Mouse (Mus musculus) hindbrain, embryonic 16.5 days (tissue): Measurements from ENCODE around the gene Clcn1. TPM values are rescaled to one million over a fixed set of nuclear protein-coding genes. Genes with fewer than 3 reads are reported as not detected.

Source experiments
- ATAC-seq: fragments of 200-750 bp; cut with Nextera tagmentation; 2 replicates; pipeline ENCODE4 v1.8.0; 2017; ENCODE audit warnings: moderate TSS enrichment, moderate library complexity
- H3K27ac ChIP-seq: fragments of 300-500 bp; sonication (generic); 2 replicates; pipeline ENCODE4 v1.5.1; 2014; ENCODE audit warnings: low read depth, mild to moderate bottlenecking, control low read depth, low read length, moderate library complexity
- H3K27me3 ChIP-seq: fragments of 300-500 bp; sonication (generic); replicated peaks from 2 replicates; pipeline ENCODE4 v1.6.1; 2014; ENCODE audit warnings: low read length; ENCODE audit not compliant: control insufficient read depth, insufficient read depth
- H3K36me3 ChIP-seq: fragments of 300-500 bp; sonication (generic); 2 replicates; pipeline ENCODE4 v1.6.1; 2014; ENCODE audit warnings: mild to moderate bottlenecking, low read length, moderate library complexity, mixed read lengths; ENCODE audit not compliant: control insufficient read depth, insufficient read depth
- H3K4me1 ChIP-seq: fragments of 300-500 bp; sonication (generic); 2 replicates; pipeline ENCODE4 v1.6.1; 2014; ENCODE audit warnings: low read depth, low read length; ENCODE audit not compliant: control insufficient read depth, insufficient read depth
- H3K4me2 ChIP-seq: fragments of 300-500 bp; sonication (generic); 2 replicates; pipeline ENCODE4 v1.6.1; 2014; ENCODE audit warnings: mild to moderate bottlenecking, low read length, control low read depth, moderate library complexity
- H3K4me3 ChIP-seq: fragments of 300-500 bp; sonication (generic); 2 replicates; pipeline ENCODE4 v1.5.1; 2014; ENCODE audit warnings: mild to moderate bottlenecking, low read length, control low read depth, moderate library complexity
- H3K9ac ChIP-seq: fragments of 300-500 bp; sonication (generic); 2 replicates; pipeline ENCODE4 v1.6.1; 2014; ENCODE audit warnings: low read depth, mild to moderate bottlenecking, control low read depth, low read length, moderate library complexity
- H3K9me3 ChIP-seq: fragments of 300-500 bp; sonication (generic); 2 replicates; pipeline ENCODE4 v1.6.1; 2014; ENCODE audit warnings: mild to moderate bottlenecking, low read length, moderate library complexity; ENCODE audit not compliant: control insufficient read depth
- WGBS: fragments of 180-500 bp; shearing (Covaris S2); extraction: QIAGEN DNeasy Blood & Tissue Kit; methylation state at CpG from one replicate; pipeline ENCODE4 v1.1.7; 2014; 5-methylcytosine and 5-hydroxymethylcytosine counted together
- polyA plus RNA-seq: library from polyadenylated mRNA; unstranded; fragments of >200 nt; fragmentation: Nextera tagmentation; extraction: Ambion mirVana; gene quantifications from 2 replicates; pipeline ENCODE4 v1.2.1, GENCODE M21; 2015

The Clcn1 gene
- polyA plus RNA-seq, 1 experiment from 2014 or later: 1.2 TPM

- H3K36me3 ChIP-seq: no peaks in the 10 kb centered on the region
- H3K4me2 ChIP-seq: no peak overlapping the region
- no peaks in the 10 kb centered on the region for H3K9me3 ChIP-seq
- no peak overlapping the region for H3K27ac ChIP-seq
- H3K4me3 ChIP-seq: no peak overlapping the region
- H3K4me1 ChIP-seq: peaks cover 3% of the 10 kb centered on the region; the same call in 1 of the 2 replicates
- 79% methylated on average over 6 of the region's 6 CpGs for WGBS
- ATAC-seq: no peak
- H3K27me3 ChIP-seq: no peaks in the 10 kb centered on the region
- no peak overlapping the region for H3K9ac ChIP-seq
Measured at GRCm38 (mm10) chr6:42260430-42260829, 26.1 kb upstream of the Clcn1 start.

GRCm38 (mm10) chr6:42261524-42262170 is 24.8 kb upstream of the Clcn1 start, which contains the start of gene Tmem139:
Gene Tmem139, plus strand, starts transcription at chr6:42261970.
- H3K36me3 ChIP-seq: no peaks in the 10 kb centered on the region
- no peaks in the 10 kb centered on the region for H3K9me3 ChIP-seq
- H3K4me2 ChIP-seq: no peak within 1 kb of the TSS
- peaks cover 7% of the 10 kb centered on the region for H3K4me1 ChIP-seq
- H3K4me3 ChIP-seq: no peak within 1 kb of the TSS
- no peak within 1 kb of the TSS for H3K9ac ChIP-seq
- H3K27me3 ChIP-seq: no peaks in the 10 kb centered on the region
- H3K27ac ChIP-seq: no peak within 1 kb of the TSS
- no peak for ATAC-seq
- WGBS: 20% methylated on average over 20 of the region's 20 CpGs

GRCm38 (mm10) chr6:42264626-42265312 is 21.7 kb upstream of the Clcn1 start, which contains the start of gene Casp2:
Gene Casp2, plus strand, starts transcription at chr6:42264985.
- peak; percentile 100 for ATAC-seq
- Histone ChIP-seq H3K9me3 (no peaks in the 10 kb centered on the region), H3K9ac (peak within 1 kb of the TSS; percentile 98), H3K27me3 (no peaks in the 10 kb centered on the region), H3K36me3 (peaks cover 19% of the 10 kb centered on the region), H3K4me2 (peak within 1 kb of the TSS; percentile 75), H3K27ac (peak within 1 kb of the TSS; percentile 92), H3K4me3 (peak within 1 kb of the TSS; percentile 93), H3K4me1 (peaks cover 7% of the 10 kb centered on the region)
- under 1% methylated on average over 43 of the region's 51 CpGs for WGBS

DNA sequence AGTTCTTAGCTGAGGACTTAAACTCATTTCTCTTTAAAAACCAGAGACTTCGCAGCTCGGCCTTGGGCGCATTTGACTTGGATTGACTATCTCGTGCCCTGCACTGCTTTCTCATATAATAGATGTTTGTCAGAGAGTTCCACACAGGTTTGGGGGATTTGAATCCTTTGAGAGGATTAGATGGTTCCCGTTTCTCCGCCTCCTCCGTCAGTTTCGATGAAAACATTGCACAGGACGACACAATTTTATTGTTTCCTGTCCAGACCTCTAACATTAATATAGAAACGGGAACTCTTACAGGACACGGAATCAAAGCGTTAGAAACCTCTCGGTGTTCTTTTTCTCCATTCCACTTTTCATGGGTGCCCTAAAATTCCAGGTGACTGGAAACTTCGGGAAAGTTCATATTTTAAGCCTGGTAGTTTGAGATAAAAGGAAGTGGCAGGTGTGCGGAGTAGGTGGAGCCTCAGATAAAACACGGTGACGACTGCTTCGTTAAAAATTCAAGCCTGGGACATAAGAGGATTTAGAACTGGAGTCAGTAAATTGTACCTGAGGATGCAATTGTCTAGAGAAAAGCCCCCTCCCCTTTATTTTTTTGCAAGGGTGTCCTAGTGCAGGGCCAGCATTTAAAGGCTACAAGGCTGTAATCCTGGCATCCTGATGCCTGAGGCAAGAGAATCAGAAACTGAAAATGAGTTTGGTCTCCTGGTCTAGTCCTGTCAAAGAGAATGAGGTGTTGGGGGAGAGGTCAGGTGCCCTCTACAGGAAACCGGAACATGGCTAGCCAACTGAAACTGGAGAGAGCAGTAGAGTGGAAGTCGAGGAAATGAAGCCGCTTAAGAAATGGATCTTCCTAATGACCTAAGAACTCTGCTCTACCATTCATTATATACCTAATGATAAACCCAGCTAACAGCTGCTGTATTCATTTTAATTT is 20.8 kb upstream of the Clcn1 start:
- H3K4me2 ChIP-seq: peak overlapping the region; percentile 75
- WGBS: under 1% methylated on average over 21 of the region's 21 CpGs
- H3K4me3 ChIP-seq: peak overlapping the region; percentile 93
- H3K9ac ChIP-seq: peak overlapping the region; percentile 98
- peaks cover 7% of the 10 kb centered on the region for H3K4me1 ChIP-seq
- ATAC-seq: no peak
- H3K27me3 ChIP-seq: no peaks in the 10 kb centered on the region
- H3K27ac ChIP-seq: peak overlapping the region; percentile 92
- H3K36me3 ChIP-seq: peaks cover 21% of the 10 kb centered on the region
- H3K9me3 ChIP-seq: no peaks in the 10 kb centered on the region

DNA sequence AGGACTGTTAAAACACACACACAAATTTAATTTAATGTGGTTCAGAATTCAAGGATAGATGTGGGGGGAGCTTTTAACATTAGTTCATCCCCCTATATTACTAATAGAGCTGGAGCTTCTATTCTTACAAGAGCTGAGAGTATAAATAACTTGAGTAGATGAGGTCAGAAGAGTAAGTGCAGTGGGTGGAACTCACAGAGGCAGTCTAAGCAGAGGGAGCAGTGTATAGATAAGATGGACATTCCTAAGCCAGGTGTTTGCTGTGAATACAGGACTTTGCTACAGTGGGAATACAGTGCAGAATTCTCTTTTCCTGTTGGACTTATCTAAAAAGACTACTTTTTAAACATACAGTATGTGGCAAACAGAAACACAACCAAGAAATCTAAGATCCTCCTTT is 15.7 kb upstream of the Clcn1 start:
- H3K9ac ChIP-seq: no peak overlapping the region
- H3K27ac ChIP-seq: no peak overlapping the region
- ATAC-seq: no peak
- no peak overlapping the region for H3K4me3 ChIP-seq
- H3K27me3 ChIP-seq: no peaks in the 10 kb centered on the region
- H3K4me1 ChIP-seq: peaks cover 4% of the 10 kb centered on the region
- no peak overlapping the region for H3K4me2 ChIP-seq
- H3K9me3 ChIP-seq: no peaks in the 10 kb centered on the region
- peaks cover 34% of the 10 kb centered on the region for H3K36me3 ChIP-seq

DNA sequence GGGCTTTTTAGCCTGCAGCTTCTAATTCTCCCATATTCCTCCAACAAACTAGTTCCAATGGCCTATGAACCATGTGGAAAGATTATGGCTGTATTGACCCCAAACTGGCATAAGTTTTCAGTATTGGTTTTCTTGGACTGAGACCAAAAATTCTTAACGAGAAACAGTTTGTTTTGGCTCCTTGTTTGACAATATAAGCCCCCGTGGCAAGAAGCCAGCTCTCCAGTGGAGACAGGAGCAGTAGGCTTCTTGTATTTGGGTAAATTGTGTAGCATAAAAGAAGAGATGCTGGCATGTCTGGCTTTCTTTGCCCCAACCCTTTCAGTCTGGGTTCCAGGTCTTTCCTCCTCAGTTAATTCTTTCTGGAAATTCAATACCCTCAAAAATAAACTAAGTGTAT is 10.3 kb upstream of the Clcn1 start:
- Histone ChIP-seq H3K4me2 (no peak overlapping the region), H3K9me3 (no peaks in the 10 kb centered on the region)
- ATAC-seq: no peak

DNA sequence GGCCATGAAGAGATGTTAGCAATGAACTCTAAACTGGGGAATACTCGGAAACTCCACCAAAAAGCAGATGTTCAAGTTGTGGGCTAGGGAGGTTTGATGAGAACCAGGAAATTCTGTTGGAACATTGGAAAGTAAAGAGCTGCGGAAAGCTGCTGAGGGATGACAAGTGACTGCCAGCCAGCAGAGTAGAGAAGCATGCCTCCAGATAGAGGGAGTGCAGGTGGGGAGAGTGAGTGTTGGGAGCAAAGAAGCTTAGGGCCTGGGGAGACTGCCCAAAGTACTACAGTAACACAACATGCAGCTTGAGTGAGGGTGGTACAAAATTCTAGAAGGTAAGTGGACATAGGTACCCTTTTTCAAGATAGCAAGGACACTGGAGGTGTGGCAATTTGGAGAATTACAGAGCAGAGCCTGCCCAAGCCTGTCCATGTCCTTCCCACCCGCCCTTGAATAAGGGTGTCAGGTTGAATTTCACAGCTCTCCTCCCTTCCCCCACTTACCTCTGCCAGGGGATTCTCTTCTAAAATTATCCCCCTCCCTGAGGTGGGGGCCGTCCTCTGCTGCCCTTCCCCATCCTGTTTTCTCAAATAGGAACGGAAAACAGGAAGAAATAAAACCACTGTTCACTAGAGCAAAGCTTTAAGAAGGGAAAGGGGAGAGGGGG is 3.5 kb upstream of the Clcn1 start:
- H3K4me1 ChIP-seq: no peaks in the 10 kb centered on the region
- WGBS: 84% methylated on average over 5 of the region's 5 CpGs
- H3K4me3 ChIP-seq: no peak overlapping the region
- H3K27ac ChIP-seq: no peak overlapping the region
- H3K4me2 ChIP-seq: no peak overlapping the region
- H3K9ac ChIP-seq: no peak overlapping the region
- H3K9me3 ChIP-seq: no peaks in the 10 kb centered on the region
- H3K27me3 ChIP-seq: no peaks in the 10 kb centered on the region
- H3K36me3 ChIP-seq: peaks cover 16% of the 10 kb centered on the region
- peak; percentile 19; the same call in 1 of the 2 replicates for ATAC-seq

More for the DNA sequence above, 10.3 kb upstream of the Clcn1 start:
- no peaks in the 10 kb centered on the region for H3K4me1 ChIP-seq
- peaks cover 41% of the 10 kb centered on the region for H3K36me3 ChIP-seq
- H3K27me3 ChIP-seq: no peaks in the 10 kb centered on the region
- H3K27ac ChIP-seq: no peak overlapping the region
- 43% methylated on average over 2 of the region's 2 CpGs for WGBS
- no peak overlapping the region for H3K4me3 ChIP-seq
- H3K9ac ChIP-seq: no peak overlapping the region

DNA sequence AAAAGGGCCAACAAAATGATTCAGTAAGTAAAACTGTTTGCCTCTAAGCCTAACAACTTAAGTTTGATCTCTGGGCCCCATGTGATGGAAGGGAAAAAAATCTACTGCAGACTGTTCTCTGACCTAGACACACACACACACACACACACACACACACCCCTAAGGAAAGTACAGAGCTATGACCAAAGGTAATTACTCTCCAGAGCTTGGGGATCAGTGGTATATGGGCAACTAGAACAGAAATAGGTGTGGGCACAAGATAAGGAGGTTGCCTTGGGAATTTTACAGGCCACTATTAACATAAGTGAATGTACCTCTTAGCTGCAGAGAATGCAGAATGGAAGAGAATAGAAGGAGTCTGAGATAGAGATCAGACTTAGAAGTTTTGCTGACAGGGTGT is 1.1 kb downstream of the Clcn1 start:
- no peak overlapping the region for H3K9ac ChIP-seq
- H3K9me3 ChIP-seq: no peaks in the 10 kb centered on the region
- no peaks in the 10 kb centered on the region for H3K27me3 ChIP-seq
- H3K27ac ChIP-seq: no peak overlapping the region
- H3K36me3 ChIP-seq: peaks cover 4% of the 10 kb centered on the region; the same call in 1 of the 2 replicates
- H3K4me3 ChIP-seq: no peak overlapping the region
- H3K4me2 ChIP-seq: no peak overlapping the region
- ATAC-seq: no peak
- H3K4me1 ChIP-seq: no peaks in the 10 kb centered on the region
